Mouse (Mus musculus) forebrain, embryonic 14.5 days (tissue): ENCODE results near the gene Bcr. TPM values are rescaled to one million over a fixed set of nuclear protein-coding genes. Genes with fewer than 3 reads are reported as not detected.

Experiments used
- ATAC-seq: fragments of 200-750 bp; cut with Nextera tagmentation; 2 replicates; pipeline ENCODE4 v1.8.0; 2017; ENCODE audit warnings: mild to moderate bottlenecking, moderate library complexity
- DNase-seq: peaks from one replicate; pipeline ENCODE4 v3.0.0-alpha.2; 2015; ENCODE audit warnings: low spot score
- H3K27ac ChIP-seq: fragments of 300-500 bp; sonication (generic); 2 replicates; pipeline ENCODE4 v1.5.1; 2014; ENCODE audit warnings: low read depth, mild to moderate bottlenecking, control low read depth, low read length, moderate library complexity
- H3K27me3 ChIP-seq: fragments of 300-500 bp; sonication (generic); replicated peaks from 2 replicates; pipeline ENCODE4 v1.6.1; 2014; ENCODE audit warnings: low read length, control low read depth, mixed read lengths; ENCODE audit not compliant: control insufficient read depth, insufficient read depth
- H3K36me3 ChIP-seq: fragments of 300-500 bp; sonication (generic); 2 replicates; pipeline ENCODE4 v1.6.1; 2014; ENCODE audit warnings: low read length, control low read depth; ENCODE audit not compliant: control insufficient read depth, insufficient read depth
- H3K4me1 ChIP-seq: fragments of 300-500 bp; sonication (generic); 2 replicates; pipeline ENCODE4 v1.6.1; 2014; ENCODE audit warnings: antibody characterized with exemption, low read length, control low read depth; ENCODE audit not compliant: control insufficient read depth, insufficient read depth
- H3K4me2 ChIP-seq: fragments of 300-500 bp; sonication (generic); 2 replicates; pipeline ENCODE4 v1.6.1; 2014; ENCODE audit warnings: mild to moderate bottlenecking, control low read depth, low read length
- H3K4me3 ChIP-seq: fragments of 300-500 bp; sonication (generic); 2 replicates; pipeline ENCODE4 v1.5.1; 2014; ENCODE audit warnings: low read depth, low read length, control low read depth
- H3K9ac ChIP-seq: fragments of 300-500 bp; sonication (generic); 2 replicates; pipeline ENCODE4 v1.6.1; 2014; ENCODE audit warnings: mild to moderate bottlenecking, low read length, control low read depth, moderate library complexity
- H3K9me3 ChIP-seq: fragments of 300-500 bp; sonication (generic); replicated peaks from 2 replicates; pipeline ENCODE4 v1.6.1; 2016; ENCODE audit warnings: low read length, control low read depth, mixed read lengths; ENCODE audit not compliant: control insufficient read depth
- WGBS: fragments of 180-500 bp; shearing (Covaris S2); extraction: QIAGEN DNeasy Blood & Tissue Kit; methylation state at CpG from one replicate; pipeline ENCODE4 v1.1.7; 2014; 5-methylcytosine and 5-hydroxymethylcytosine counted together
- polyA plus RNA-seq: library from polyadenylated mRNA; unstranded; fragments of >200 nt; fragmentation: Nextera tagmentation; extraction: Ambion mirVana; gene quantifications from 2 replicates; pipeline ENCODE4 v1.2.1, GENCODE M21; 2014

Gene Bcr
- polyA plus RNA-seq, 1 experiment from 2014 or later: 12.6 TPM

DNA sequence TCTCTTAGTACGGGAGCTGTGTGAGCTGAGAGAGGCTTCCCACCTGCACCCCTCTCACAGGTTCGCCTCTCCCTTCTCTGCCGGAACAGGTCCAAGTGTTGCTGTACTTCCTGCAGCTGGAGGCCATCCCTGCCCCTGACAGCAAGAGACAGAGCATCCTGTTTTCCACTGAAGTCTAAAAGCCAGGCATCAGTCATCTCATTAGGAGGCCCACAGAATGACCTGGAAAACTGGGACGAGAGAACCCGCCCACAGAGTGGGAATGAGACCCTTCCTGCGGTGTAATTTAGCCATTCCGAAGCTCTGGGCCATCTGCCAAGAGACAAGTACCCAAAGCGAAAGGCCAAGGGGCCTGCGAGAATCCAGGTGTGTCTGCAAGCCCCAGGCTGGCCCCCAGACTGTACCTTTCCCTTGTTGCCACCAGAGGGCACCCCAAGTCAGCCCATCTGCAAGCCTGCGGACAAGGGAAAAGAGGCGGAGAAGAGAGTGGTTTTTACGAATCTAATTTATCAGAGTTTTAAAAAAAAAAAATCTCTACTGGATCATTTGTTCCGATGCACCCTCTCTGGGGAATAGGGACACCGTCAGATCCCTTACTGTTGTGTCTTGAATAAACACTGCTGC, 121.9 kb downstream of the Bcr start:
- H3K27ac ChIP-seq: no peak overlapping the region
- no peak overlapping the region for H3K4me2 ChIP-seq
- WGBS: 45% methylated on average over 14 of the region's 14 CpGs
- no peaks in the 10 kb centered on the region for H3K9me3 ChIP-seq
- H3K4me1 ChIP-seq: no peaks in the 10 kb centered on the region
- DNase-seq (peak; percentile 78), ATAC-seq (peak; percentile 82)
- no peak overlapping the region for H3K9ac ChIP-seq
- H3K36me3 ChIP-seq: peaks cover 75% of the 10 kb centered on the region
- H3K4me3 ChIP-seq: no peak overlapping the region
- H3K27me3 ChIP-seq: no peaks in the 10 kb centered on the region

DNA sequence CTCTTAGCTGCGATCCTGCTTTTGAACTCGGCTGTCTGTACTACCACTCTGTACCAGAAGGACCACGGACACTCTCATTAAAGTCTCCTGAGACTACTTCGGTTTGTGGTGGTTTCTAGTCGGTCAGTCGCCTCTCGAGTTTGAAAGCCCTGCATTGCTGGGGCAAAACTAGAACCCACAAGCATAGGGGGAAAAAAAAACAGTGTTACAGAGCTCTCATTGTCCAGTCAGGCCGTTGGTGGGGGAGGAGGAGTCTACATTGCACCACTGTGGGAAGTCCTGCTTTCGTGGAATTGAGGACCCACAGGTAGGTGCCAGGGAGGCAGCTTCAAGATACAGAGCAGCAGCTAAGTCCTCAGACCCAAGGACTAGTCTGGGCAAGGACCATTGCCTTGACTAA, 124.4 kb downstream of the Bcr start:
- H3K36me3 ChIP-seq: peaks cover 50% of the 10 kb centered on the region
- H3K27me3 ChIP-seq: no peaks in the 10 kb centered on the region
- no peak overlapping the region for H3K9ac ChIP-seq
- H3K4me3 ChIP-seq: no peak overlapping the region
- no peak overlapping the region for H3K27ac ChIP-seq
- H3K9me3 ChIP-seq: no peaks in the 10 kb centered on the region
- 92% methylated on average over 9 of the region's 9 CpGs for WGBS
- H3K4me2 ChIP-seq: no peak overlapping the region
- DNase-seq (no peak), ATAC-seq (no peak)
- H3K4me1 ChIP-seq: no peaks in the 10 kb centered on the region

DNA sequence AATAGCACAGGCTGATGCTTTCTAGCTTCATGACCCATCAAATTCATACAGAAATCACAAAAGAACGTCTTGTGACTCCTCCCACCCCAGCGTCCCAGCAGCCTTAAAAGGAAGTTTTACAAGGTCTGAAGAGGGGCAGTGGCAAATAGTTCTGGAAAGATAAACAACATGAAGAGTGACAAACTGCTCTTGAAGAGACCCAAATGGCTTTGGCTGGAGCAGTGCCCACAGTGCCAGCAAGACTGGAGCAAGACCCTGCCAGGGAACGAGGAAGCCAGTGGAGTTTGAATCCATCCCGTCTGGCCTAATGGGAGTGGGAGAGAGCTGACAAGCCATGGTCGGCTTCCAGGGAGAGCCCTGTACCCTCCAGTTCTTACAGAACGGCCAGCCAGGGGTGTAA, 126.2 kb downstream of the Bcr start:
- Histone ChIP-seq H3K4me2 (no peak overlapping the region), H3K36me3 (peaks cover 33% of the 10 kb centered on the region), H3K27me3 (no peaks in the 10 kb centered on the region), H3K4me1 (no peaks in the 10 kb centered on the region), H3K9me3 (no peaks in the 10 kb centered on the region), H3K9ac (no peak overlapping the region), H3K27ac (no peak overlapping the region), H3K4me3 (no peak overlapping the region)
- no peak for DNase-seq
- ATAC-seq: no peak
- WGBS: 68% methylated on average over 6 of the region's 6 CpGs

DNA sequence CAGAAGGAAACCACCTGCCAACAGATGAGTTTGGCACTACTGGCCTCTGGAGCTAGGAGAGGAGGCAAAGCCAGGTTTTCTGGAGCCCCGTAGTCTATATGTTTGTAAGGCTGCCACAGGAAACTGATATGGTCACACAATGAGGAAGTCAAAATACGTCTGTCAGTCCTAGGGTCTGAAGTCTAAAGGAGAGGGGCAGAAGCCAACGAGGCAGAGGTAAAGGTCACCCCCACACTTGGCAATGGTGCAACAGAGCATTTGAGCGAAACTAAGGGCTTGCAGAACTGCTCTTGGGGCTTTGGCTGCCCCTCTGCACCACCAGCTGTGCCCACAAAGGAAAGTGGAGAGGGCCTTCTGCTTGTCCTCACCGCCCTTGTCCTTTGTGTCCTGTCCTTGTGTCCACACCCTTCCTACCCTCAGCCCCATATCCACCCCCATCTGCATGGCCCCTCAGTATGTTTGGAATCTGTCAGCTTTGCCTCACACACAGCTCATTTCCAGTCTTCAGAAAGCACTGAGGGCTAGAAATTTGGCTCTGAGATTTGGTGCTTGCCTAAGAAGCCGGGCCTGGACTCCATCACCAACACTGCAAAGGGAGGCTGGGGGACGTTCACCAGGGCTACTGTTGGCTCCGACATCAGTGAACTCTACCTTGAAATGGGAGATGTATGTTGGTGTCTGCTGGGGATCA, 127.1 kb downstream of the Bcr start:
- no peak overlapping the region for H3K27ac ChIP-seq
- no peak overlapping the region for H3K4me3 ChIP-seq
- H3K4me1 ChIP-seq: no peaks in the 10 kb centered on the region
- no peak overlapping the region for H3K4me2 ChIP-seq
- H3K9me3 ChIP-seq: no peaks in the 10 kb centered on the region
- H3K36me3 ChIP-seq: peaks cover 25% of the 10 kb centered on the region
- H3K27me3 ChIP-seq: no peaks in the 10 kb centered on the region
- WGBS: 90% methylated on average over 8 of the region's 8 CpGs
- no peak overlapping the region for H3K9ac ChIP-seq
- ATAC-seq (no peak), DNase-seq (no peak)

DNA sequence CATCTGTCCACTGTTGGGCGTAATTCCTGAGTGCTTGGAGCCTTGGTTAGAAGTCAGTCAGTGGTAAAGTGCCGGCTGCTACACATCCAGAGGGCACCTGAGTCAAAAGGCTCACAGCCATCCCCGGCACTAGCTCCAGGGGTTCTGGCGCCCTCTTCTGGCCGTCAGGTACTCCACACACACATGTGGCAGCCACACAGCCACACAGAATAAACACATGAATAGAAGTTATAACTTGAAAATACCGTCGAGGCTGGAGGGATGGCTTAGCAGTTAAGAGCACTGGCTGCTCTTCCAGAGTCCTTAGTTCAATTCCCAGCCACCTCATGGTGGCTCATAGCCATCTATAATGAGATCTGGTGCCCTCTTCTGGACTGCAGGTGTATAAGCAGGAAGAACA, 131.3 kb downstream of the Bcr start:
- H3K4me3 ChIP-seq: no peak overlapping the region
- DNase-seq (no peak), ATAC-seq (no peak)
- 54% methylated on average over 7 of the region's 7 CpGs for WGBS
- H3K27me3 ChIP-seq: no peaks in the 10 kb centered on the region
- H3K9ac ChIP-seq: no peak overlapping the region
- H3K4me2 ChIP-seq: no peak overlapping the region
- no peaks in the 10 kb centered on the region for H3K36me3 ChIP-seq
- no peaks in the 10 kb centered on the region for H3K9me3 ChIP-seq
- no peaks in the 10 kb centered on the region for H3K4me1 ChIP-seq
- no peak overlapping the region for H3K27ac ChIP-seq

DNA sequence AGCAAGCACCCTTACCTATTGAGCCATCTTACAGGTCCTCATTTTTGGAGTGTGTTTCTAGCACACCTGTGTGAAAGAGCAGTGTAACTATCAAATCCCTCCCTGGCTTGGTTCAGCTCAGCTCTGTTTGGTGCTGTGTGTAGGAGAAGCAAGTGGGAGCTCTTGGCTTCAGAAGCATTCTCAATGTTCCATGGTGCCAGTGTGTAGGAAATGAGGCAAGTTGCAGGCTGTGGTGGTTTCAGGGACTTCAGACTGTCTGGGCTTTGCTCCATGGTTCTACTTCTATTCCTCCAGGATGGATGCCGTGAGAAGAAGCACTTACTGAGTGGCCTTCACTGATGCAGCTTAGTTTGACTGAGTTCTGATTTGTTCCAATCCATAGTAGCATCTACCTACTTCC, 137.4 kb downstream of the Bcr start:
- Histone ChIP-seq H3K4me3 (no peak overlapping the region), H3K4me2 (no peak overlapping the region), H3K9me3 (no peaks in the 10 kb centered on the region), H3K36me3 (no peaks in the 10 kb centered on the region), H3K27me3 (no peaks in the 10 kb centered on the region), H3K27ac (no peak overlapping the region), H3K9ac (no peak overlapping the region), H3K4me1 (no peaks in the 10 kb centered on the region)
- DNase-seq (no peak), ATAC-seq (no peak)
- 73% methylated on average over 1 of the region's 1 CpGs for WGBS

DNA sequence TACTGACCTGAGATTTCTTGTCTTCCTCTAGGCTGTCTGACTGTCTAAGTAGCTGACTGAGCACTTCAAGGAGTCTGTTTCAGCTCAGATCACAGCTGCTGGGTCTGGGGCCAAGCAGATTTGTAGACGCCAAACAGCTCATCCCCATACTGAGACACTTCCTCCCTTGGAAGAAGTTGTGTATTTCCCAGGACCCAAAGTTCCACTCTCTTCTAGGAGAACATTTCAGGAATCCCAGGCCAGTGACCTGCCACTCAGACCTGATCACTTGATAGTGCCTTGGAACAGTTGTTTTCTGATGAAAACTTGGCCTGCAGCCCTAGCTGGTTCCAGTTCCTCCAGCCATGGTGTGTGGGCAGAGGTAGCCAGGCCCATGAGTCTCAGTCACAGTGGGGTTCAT, 140.3 kb downstream of the Bcr start:
- Histone ChIP-seq H3K27me3 (no peaks in the 10 kb centered on the region), H3K4me1 (no peaks in the 10 kb centered on the region), H3K27ac (no peak overlapping the region), H3K36me3 (no peaks in the 10 kb centered on the region), H3K9ac (no peak overlapping the region), H3K4me3 (no peak overlapping the region), H3K4me2 (no peak overlapping the region), H3K9me3 (no peaks in the 10 kb centered on the region)
- DNase-seq (no peak), ATAC-seq (no peak)
- 95% methylated on average over 1 of the region's 1 CpGs for WGBS

DNA sequence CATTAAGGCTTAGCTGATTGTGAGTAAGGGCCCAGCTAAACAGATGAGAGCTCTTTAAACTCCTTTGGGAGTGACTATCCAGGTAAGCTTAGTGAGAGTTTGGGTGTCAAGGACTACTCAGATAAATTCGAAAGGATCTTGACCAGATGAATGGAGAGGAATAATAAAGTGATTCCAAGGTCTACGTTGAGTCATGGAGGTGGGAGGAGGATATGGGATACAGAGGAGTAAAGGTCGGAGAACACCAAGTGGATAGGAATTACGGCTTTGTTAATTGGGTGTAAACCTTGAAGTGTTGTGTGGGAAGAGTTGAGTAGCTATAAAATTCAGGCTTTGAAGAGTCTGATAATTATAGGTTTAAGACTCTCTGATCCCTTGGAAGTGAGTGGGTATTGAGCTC, 145.8 kb downstream of the Bcr start:
- ATAC-seq: no peak

DNA sequence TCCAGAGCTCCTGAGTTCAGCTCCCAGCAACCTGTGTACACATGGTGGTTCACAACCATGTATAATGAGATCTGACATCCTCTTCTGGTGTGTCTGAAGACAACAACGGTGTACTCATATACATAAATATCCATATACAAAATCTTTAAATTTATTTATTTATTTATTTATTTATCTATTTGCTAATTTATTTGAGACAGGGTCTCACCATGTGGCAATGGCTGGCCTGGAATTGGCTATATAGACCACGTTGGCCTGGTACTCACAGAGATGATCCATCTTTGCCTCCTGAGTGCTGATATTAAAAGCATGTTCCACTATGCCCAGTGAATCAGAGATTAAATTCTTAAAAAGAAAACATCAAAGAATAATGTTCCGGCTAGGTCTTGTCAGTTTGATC, 150.4 kb downstream of the Bcr start:
- Histone ChIP-seq H3K9ac (no peak overlapping the region), H3K4me3 (no peak overlapping the region), H3K9me3 (no peaks in the 10 kb centered on the region), H3K27ac (no peak overlapping the region), H3K4me2 (no peak overlapping the region), H3K36me3 (no peaks in the 10 kb centered on the region), H3K27me3 (no peaks in the 10 kb centered on the region), H3K4me1 (peaks cover 12% of the 10 kb centered on the region)
- ATAC-seq (no peak), DNase-seq (no peak)
- 94% methylated on average over 3 of the region's 3 CpGs for WGBS

More for the DNA sequence above, 145.8 kb downstream of the Bcr start:
- no peaks in the 10 kb centered on the region for H3K27me3 ChIP-seq
- no peaks in the 10 kb centered on the region for H3K36me3 ChIP-seq
- H3K27ac ChIP-seq: no peak overlapping the region
- H3K4me3 ChIP-seq: no peak overlapping the region
- H3K4me2 ChIP-seq: no peak overlapping the region
- no peak overlapping the region for H3K9ac ChIP-seq
- 87% methylated on average over 4 of the region's 4 CpGs for WGBS
- H3K4me1 ChIP-seq: no peaks in the 10 kb centered on the region
- no peaks in the 10 kb centered on the region for H3K9me3 ChIP-seq
- no peak for DNase-seq
